Mouse (Mus musculus) ES-CJ7 (cell line): Measurements from ENCODE around the gene Fbxl13.

ENCODE experiments used
- DNase-seq: peaks from one replicate; pipeline ENCODE4 v3.0.0; 2011; ENCODE audit warnings: low read depth, low spot score

Fbxl13 gene

DNA sequence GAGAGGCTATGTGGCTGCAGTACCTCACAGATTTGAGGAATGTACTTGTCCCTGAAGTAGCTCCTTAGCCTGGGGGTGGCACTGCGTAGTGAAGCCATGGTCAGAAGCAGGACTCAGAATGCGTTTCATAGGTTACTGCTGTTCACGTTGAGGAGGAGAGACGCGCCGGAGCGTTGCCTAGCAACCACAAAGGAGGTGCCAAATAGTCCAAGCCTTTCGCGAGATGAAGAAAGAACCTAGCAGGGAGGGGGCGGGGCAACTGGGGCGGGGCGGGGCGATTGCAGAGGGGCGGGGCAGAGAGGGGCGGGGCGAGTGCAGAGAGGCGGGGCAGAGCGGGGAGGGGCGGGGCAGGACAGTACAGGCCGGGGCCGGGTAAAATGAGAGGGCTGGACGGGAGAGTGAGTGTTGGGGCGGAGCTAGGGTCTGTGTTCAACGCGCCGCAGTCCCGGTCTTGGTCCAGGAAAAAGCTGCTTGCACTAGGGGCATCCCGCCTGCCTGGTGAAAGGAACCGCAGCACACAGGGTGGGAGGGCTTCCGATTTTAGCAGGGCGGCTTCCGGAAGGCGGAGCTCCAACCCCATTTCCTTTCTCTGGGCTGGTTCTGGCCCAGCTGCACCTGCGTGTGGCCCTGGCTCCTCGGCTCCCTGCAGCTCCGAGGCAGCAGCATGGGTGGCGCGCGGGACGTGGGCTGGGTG lies at the start of gene Fbxl13, which contains the start of gene Armc10:
TSS of gene Fbxl13 (minus strand) at position 196 of the 694 bp plus-strand sequence.
TSS of gene Armc10 (plus strand) at position 375 of the 694 bp plus-strand sequence.
- DNase-seq, result peak; percentile 96

DNA sequence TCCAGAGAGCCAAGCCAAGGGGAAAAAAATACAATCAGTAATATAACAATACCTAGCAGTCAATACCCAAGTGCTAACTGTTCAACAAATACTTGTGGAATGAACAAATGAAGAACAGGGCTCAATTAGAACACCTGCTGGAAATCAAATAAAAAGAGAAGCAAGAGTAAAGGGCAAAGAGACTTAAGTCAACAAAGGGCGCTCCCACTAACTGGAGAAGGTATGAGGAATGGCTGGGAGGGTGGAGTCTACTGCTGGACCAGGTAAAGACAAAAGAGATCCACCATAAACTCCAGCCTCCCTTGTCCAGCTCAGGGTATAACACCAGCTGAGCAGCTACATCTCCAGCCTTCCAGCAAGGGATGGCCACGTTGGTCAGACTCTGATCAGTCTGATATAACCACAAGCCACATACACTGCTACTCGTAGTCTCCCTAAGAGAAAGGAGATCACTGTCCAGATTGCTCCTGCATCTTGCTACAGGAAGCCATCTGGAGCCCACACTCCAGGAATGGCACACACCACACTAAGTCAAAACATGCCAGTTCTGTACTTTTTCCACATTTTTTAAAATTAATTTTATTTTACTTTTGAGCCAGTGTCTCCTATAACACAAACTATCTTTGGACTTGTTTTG lies 49.5 kb upstream of the Fbxl13 start:
- DNase-seq, result no peak

DNA sequence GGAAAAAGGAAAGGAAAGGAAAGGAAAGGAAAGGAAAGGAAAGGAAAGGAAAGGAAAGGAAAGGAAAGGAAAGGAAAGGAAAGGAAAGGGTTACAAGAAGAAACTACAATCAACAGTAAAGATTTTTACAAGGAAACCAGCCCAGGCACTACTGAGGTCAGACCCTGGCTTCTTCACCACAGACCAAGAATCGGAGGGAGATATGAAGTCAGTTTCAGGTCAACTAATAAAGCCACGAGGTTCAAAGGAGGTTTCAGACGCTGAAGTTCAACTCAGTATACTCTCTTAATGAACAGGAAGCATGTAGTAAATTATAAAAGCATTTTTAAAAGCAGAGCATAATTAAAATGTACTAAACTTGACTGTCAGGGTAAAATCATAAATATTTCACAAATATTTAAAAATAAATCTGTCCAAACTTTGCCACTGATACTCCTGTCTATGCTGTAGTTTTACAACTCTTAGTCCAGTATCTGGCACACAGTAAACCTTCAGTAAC lies 48.0 kb upstream of the Fbxl13 start:
- no peak for DNase-seq

DNA sequence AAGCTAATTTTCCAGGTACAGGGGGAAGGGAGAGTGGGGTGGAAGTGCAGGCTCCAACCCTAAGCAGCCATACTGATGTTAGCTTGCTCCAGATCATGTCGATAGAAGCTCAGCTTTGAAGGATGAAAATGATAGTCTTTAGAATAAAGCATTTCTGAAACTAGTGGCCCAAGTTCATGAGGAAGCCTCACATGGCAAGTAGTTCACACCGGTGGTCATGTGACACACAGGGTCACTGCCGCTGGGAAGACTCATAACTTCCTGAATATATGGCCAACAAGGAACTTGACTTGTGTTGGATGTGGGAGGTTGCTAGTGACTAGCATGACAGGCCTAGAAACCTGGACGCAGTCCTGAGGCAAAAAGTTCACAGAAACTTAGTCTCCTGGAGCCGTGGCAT lies 46.8 kb upstream of the Fbxl13 start:
- DNase-seq, result no peak

DNA sequence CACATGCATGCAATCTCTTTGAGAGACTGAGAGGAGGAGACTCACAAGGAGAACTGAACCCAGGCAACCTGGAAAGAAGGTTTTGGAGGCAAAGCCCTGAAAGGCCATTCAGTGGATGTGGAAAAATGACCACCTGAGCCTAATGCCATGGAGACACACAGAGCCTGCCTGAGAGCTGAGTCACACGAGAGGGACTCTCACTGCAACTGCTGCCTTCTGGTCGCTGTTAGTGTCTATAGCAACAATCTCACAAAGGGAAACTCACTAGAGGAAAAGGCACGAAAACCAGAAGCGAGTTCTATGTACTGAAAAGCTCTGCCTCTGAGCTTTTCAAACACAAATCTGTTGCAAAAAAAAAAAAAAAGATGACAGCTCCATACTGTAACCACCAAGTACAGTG lies 41.6 kb upstream of the Fbxl13 start:
- no peak for DNase-seq

DNA sequence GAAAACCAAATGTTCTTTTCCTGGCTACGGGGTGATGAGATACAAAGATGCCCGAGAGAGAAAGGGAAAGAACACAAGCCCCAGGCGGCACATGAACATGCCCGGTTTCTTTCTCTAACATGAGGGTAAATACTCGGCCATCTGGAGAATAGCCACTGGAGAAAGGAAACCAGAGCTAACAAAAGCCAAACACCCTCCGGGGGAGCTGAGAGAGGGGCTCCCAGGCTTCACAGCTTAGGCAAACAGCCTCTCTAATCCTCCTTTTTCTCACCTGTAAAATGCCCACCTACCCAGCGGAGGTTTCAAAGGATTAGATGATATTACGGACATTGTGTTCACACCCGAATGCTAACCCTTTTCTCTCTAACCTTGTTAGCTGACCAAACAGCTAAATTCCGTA lies 39.6 kb upstream of the Fbxl13 start:
- DNase-seq, result no peak

DNA sequence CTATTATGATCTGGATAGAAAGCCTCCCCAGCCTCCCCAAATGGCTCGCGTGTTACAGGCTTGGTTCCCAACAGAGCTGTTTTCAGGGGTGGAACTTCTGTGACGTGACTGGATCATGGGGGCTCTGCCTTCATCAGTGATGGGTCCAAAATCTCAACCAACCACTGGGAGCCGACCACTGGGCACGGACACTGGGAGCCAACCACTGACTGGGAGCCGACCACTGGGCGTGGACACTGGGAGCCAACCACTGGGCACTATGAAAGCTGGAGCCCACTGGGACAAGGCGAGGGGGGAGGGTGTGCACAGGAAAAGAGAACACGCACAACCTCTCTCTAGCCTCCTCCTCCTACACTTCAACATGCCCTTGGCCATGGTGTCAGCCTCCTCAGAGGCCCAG lies 38.4 kb upstream of the Fbxl13 start:
- DNase-seq, result peak; percentile 69

DNA sequence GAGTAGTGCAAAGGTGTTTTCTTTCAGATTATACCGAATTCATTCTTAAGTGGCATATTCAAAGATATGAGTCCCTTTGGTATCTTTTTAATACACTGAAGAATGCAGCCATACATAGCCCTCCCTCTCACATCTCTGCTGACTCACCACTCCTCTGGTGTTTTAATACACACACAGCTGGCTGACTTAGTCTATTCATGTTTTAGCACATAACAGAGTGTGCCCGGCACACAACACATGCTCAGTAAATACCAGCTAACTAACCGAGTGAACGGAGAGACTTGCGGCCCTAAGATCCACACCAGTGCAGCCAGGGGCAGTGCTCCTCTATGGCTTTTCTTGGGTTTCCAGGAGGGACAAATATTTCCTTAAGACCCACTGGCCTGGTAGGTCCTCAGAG lies 35.5 kb upstream of the Fbxl13 start:
- no peak for DNase-seq

DNA sequence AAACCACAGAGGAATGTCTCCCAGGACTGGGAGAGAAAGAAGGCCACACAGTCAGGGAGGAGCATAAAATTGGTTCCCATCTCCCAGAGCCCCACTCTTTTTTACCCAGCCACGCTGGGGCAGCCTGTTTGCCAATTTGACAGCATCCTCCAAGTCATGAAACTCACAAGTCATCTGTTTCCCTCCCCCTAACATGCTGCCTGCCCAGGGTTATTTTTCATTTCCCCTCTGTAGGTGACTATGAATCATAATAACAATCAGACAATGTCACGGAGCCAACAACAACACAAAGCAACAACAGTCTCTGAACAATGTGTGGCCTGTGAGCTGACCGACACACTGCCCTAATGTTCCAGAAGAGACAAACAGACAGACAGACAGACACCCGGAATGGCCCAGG lies 34.6 kb upstream of the Fbxl13 start:
- no peak for DNase-seq

DNA sequence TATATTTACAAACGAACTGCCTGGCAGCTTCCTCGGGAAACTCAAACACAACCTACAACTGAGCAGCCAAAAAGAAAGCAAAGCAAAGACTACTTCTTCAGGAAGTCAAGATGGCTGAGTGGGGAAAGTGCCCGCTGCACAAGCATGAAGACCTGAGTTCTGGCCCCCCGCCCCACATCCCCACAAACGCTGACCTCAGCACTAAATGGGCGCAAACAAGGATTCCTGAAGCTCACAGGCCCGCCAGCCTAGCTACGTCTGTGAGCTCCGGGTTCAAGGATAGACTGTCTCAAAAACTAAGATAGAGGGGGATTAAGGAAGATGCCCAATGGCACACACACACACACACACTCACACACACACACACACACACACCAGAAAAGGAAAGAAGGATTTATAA lies 32.9 kb upstream of the Fbxl13 start:
- DNase-seq, result no peak

DNA sequence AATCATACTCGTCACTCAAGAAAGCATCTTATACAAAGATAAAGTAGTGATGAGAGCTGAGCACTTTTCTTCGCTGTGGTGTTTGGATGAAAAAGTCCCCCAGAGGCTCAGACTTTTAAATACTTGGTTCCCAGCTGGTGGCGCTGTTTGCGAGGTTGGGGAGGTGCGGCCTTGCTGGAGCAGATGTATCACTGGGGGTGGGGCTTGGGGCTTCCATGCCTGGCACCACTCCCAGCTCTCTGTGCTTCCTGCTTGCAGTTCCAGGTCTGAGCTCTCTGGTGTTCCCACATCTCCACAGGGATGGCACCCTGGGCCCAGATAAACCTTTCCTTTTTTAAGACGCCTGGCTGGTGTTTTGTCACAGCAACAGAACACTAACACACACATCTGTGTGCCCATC lies 32.5 kb upstream of the Fbxl13 start:
- DNase-seq, result peak; percentile 62

DNA sequence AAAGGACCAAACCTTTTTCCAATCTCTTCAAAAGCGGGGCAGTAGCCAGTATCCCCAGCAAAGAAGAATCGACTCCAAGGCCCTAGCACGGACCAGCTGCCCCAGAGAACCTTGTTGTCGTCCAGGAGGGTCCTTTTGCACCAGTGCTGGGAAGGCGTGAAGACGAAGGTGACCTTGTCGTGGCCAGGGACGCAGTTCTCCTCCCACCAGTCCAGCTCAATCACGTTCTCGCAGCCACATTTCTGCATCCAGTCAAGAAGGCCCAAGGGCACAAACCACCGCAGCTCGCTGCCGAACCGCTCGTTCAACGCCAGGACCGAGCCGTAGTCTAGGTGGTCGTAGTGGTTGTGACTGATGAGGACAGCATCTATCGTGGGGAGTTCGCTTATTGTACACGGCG lies 30.1 kb upstream of the Fbxl13 start:
- peak; percentile 50 for DNase-seq

DNA sequence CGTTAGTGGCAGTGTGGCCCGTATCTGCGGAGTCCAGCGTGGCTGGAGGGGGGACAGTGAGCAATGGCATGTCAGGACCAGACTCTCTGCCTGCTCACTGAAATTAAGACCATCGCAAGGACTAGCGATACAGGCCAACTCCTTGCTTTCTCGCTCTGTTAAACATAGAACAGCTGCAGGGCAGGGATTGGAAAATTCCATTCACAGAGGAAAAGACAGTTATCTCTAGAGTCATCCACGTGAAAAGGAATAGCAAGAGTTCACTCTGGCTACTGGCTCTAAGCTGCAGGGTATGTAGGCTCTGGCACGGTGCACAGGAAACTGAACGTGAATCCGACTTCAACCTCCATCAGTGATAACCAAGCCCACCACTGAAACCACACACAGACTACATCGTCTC lies 29.6 kb upstream of the Fbxl13 start:
- DNase-seq, result no peak

DNA sequence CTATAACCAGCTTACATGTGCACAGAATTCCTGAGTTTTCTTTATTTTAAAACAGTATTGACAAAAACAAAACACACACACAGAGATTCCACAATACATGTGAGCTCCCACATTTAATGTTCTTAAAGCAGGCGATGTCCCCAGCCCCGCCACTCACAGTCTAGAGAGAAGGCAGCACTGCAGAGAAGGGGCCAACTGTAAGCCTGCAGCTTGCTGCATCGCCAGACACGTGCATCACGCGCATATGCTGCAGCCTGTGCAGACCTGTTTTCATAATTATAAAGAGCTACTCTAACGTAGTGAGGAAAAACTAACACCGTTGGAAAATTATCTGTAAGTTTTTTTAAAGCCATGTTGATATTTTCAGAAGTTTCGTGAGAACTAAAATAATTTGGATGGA lies 28.3 kb upstream of the Fbxl13 start:
- DNase-seq, result no peak

DNA sequence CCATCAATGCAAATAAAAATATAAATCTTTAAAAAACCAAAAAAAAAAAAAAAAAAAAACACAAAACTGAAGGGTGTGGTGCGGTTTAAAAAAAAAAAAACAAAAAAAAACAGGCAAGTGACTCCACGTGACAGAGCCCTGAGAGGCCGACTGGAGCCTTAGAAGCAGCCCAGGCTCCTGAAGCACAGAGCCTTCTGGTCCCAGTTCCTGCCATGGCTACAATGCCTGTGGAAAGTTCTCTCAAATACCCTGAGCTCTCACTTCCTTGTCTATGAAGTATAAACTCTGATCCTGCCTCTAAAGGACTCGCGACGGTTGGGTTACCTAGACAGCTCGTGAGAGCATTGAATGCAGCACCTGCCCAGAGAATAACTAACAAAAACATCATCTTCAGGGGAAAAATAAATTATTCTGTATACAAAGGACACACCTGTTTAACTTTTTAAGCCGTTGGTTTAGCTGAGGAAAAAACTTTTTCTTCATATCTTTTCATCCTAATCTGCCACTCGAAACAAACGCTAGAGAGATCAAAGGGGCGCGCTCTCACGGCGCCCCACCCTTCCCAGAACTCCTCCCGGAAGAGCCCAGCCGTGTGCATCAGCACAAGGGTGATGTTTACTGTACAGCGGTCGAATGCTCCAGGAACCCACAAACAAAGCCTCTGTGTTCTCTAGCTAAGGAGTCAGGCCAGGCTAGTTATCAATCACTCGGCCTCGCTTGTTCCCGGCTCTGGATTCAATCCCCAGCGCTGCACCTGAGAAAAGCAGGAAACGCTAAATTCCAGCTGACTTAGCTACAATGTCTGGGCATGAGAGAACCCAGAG lies 27.6 kb upstream of the Fbxl13 start:
- DNase-seq, result peak; percentile 59

DNA sequence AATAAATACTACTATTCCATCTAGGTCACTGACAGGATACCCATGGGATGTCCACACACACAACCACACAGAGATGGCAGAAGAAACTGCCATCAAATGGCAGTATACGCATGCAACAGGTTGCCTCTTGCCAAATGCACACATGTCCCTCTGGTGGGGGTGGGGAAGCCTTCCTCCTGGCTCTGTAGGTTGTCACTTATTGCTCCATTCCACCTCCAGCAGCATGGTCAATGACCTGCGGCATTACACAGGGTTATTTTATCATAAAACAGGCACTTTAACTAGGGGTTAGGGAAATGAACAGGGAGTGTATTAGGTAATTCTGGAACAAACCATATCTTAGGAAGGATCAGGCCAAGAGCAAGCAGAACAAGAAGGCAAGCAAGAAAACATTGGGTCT lies 23.9 kb upstream of the Fbxl13 start:
- no peak for DNase-seq

DNA sequence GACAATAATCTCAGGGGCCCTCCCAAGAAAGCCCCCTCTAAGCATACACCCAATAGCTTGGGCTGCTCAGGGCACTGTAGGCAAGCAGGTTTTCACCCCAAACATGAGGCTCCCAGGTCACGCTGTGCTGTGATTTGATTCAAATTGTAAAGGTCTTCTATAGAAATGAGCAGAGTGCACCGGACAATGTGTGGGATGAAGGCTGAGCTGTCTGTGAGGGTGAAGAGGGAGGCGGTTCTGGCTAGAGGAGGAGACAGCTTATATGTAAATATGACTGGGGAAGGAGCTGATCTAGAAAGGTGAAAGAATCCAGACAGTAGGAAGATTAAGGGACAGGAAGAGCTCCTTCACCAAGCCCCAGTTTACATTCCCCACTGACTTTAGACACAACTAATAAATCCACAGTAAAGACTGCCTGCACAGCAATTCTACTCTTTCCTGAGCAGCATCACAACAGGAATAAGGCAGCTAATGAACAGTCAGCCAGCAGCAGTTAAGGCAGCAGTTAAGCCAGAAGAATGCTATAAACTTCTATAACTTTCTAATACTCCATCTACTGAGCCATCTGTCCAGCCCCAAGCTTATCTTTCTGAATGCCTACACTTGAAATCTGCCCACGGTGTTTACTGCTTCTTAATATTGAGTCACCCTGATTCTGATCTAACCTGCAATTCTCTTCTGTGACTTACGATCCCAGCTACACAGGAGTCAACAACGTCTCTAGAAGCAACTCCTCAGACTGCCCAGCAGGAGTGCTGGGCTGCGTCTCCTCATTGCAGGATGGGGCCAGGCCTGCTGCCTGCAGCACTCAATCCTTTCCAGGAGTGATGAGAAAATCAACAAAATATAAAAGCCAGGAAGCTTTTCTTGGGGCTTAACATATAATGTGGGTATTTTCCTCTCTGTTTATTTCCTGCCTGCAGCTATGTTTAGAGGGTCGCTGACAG lies 22.0 kb upstream of the Fbxl13 start:
- peak; percentile 52 for DNase-seq

DNA sequence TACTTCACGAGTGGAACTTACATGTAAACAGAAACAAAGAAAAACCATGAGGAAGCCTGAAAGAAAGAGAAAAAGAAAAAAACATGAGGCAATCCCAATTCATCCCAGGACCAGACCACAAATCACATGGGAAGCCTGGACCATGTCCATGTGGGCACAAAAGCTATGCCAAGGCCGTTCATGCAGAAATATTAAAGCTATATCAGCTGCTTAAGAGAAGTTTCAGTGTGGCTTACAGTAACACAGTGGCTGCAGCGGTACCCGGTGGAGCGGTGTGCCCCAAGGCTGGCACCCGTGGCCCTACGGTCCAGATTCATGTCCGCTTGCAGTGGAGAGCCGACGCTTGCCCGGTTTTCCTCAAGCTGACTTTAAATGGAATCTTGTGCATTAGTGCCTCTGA lies 17.6 kb upstream of the Fbxl13 start:
- no peak for DNase-seq

DNA sequence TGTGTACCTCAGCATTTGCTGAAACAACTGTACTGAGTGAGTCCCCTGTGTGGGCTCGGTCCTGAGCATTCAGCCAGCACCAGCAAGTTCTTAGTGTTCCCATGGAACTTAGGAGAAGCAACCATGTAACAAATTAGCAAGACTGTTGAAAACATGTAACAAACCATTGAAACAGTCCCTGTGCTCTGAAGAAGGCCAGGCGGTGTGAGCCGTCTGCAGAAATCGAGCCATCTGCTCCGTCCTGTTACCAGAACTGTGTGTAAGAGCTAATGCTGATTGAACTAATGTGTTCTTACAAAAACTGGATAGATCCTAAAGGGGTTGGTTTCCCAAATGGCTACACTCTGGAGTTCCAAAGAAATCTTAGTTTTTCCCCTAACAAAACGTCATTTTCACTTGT lies 15.4 kb upstream of the Fbxl13 start:
- DNase-seq, result no peak

DNA sequence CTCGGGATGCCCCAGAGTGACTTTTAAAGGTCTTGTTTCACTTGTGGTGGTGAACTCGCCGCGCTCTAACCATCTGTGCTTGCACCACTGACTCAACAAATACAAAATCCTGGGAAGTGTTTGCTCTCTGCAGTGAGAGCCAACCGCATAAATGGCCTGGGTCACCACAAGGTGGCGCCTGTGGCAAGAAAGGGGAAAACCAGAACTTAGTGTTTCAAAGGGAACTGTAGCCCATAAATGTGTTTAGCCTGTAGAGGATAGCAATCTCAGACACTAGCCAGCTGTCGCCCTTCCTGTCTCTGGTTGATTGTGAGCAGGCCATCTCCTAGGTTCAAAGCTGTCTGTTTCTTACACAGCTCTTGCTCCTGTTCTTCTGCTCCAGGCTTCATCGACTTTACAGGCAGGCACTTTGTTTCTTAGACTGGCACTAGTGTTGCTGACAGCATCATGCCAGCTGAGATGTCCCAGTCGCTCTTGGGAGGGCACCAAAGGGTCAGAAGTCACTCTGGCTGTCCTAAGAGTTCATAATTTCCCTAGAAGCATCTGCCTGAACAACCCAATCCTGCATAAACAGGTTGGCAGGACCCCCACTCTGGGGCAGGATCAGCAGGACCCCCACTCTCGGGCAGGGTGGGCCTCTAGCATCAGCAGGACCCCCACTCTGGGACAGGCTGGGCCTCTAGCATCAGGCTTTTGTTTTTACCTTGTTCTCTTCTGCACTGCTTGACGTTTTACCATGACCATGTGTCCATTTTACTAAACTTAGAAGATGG lies 13.4 kb upstream of the Fbxl13 start:
- peak; percentile 74 for DNase-seq

DNA sequence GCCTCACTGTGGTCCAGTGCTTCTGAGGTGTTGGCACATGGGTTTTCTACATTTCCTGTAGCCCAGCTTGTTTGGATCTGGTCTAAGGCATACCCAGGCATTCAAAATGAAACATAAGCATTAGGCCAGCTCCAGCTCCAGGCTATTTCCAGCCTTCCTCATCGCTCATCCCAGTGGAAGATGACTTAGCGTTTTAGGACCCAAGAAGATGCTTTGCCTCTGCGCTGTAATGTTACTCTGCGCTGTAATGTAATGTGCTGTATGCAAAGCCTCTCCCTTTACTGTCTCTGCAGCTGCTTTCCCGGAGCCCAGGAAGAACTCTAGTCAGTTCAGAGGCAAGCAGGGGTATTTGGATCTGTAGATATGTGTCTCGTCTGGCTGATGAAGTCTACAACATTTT lies 12.6 kb upstream of the Fbxl13 start:
- no peak for DNase-seq
